Mouse (Mus musculus): ENCODE measurements around the gene Lztr1. TPM values are rescaled to one million over a fixed set of nuclear protein-coding genes. Genes with fewer than 3 reads are reported as not detected.

Lztr1 gene
- 87.3 and 101 TPM in 2 replicates for polyA plus RNA-seq (2016; fragmentation: Nextera tagmentation; extraction: Ambion mirVana)

DNA sequence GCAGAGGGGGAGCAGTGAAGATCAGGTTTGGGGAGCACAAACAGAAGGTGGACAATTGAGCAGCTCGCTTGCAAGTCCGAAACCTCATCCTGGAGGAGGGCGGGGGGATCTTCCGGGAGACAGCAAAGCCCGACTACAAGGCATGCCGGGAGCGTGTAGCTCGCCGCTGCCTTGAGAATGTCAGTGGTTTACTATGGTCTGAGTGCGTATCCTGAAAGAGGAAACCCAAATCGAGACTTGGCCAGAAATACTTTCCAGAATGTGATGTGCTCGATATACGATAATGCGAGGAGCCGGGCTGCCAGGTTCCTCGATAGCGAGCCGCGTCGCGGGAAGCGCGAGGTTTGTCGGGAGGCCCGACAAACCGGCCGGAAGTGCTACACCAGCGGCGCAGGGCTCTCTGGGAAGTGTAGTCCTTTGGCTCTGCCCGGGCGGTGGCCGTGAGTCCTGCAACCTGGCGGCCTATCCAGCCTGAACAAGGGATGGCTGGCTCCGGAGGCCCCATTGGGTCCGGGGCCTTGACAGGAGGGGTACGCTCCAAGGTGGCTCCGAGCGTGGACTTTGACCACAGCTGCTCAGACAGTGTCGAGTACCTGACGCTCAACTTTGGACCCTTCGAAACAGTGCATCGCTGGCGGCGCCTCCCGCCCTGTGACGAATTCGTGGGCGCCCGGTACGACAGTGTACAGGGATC is at the start of gene Lztr1:
Gene Lztr1, plus strand, starts transcription at position 143 of the 694 bp plus-strand sequence.
- H3K4me3 ChIP-seq: peak within 1 kb of the TSS; percentile 82
- peak; percentile 90 for DNase-seq (ENCODE audit: low spot score)
- H3K27ac ChIP-seq (replicated peaks): peak within 1 kb of the TSS; percentile 94
- no peaks in the 10 kb centered on the region for H3K27me3 ChIP-seq (ENCODE audit: low read depth, poor library complexity, severe bottlenecking)
- peaks cover 17% of the 10 kb centered on the region for H3K4me1 ChIP-seq
- H3K36me3 ChIP-seq: peaks cover 29% of the 10 kb centered on the region
- H3K9me3 ChIP-seq (replicated peaks): no peaks in the 10 kb centered on the region
- WGBS: under 1% methylated on average over 50 of the region's 50 CpGs

- peaks cover 5% of the 10 kb centered on the region for H3K4me1 ChIP-seq
- no peak overlapping the region for H3K27ac ChIP-seq (replicated peaks)
- no peak for DNase-seq (ENCODE audit: low spot score)
- no peaks in the 10 kb centered on the region; the same call in 1 of the 2 replicates for H3K9me3 ChIP-seq (replicated peaks)
- H3K27me3 ChIP-seq (ENCODE audit: low read depth, poor library complexity, severe bottlenecking): no peaks in the 10 kb centered on the region
- WGBS: 94% methylated on average over 4 of the region's 4 CpGs
- H3K4me3 ChIP-seq: no peak overlapping the region
- H3K36me3 ChIP-seq: peaks cover 97% of the 10 kb centered on the region
Measured at GRCm38 (mm10) chr16:17460254-17460653, 48.2 kb upstream of the Lztr1 start.

- Histone ChIP-seq H3K27me3 (ENCODE audit: low read depth, poor library complexity, severe bottlenecking) (no peaks in the 10 kb centered on the region), H3K27ac (replicated peaks) (no peak overlapping the region), H3K4me3 (no peak overlapping the region), H3K4me1 (no peaks in the 10 kb centered on the region), H3K9me3 (replicated peaks) (no peaks in the 10 kb centered on the region; the same call in 1 of the 2 replicates), H3K36me3 (peaks cover 86% of the 10 kb centered on the region)
- WGBS: 86% methylated on average over 1 of the region's 1 CpGs
- no peak for DNase-seq (ENCODE audit: low spot score)
Measured at GRCm38 (mm10) chr16:17461596-17461995, 46.9 kb upstream of the Lztr1 start.

DNA sequence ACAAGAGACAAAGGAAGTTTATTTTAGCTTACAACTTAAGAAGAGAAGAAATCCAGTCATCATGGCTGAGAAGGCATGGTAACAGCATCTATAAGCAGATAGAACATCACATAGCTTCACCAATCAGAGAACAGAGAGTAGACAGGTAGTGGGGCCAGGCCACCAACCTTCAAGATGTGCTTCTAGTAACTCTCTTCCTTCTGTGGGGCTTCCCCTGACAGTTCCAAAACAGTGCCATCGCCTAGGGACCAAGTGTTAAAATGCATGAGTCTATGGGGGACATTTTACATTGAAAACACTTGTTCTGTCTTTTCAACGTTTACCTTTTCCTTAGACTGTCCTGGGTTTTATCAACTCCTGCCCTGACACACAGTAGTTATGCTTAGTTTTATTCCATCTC is 45.3 kb upstream of the Lztr1 start:
- H3K27me3 ChIP-seq (ENCODE audit: low read depth, poor library complexity, severe bottlenecking): no peaks in the 10 kb centered on the region
- no peaks in the 10 kb centered on the region for H3K4me1 ChIP-seq
- DNase-seq (ENCODE audit: low spot score): no peak
- 87% methylated on average over 2 of the region's 2 CpGs for WGBS
- no peak overlapping the region for H3K4me3 ChIP-seq
- no peaks in the 10 kb centered on the region for H3K9me3 ChIP-seq (replicated peaks)
- no peak overlapping the region for H3K27ac ChIP-seq (replicated peaks)
- peaks cover 82% of the 10 kb centered on the region for H3K36me3 ChIP-seq

- H3K4me3 ChIP-seq: no peak overlapping the region
- peaks cover 82% of the 10 kb centered on the region for H3K36me3 ChIP-seq
- no peak for DNase-seq (ENCODE audit: low spot score)
- H3K27ac ChIP-seq (replicated peaks): no peak overlapping the region
- no peaks in the 10 kb centered on the region for H3K27me3 ChIP-seq (ENCODE audit: low read depth, poor library complexity, severe bottlenecking)
- no peaks in the 10 kb centered on the region for H3K4me1 ChIP-seq
- no peaks in the 10 kb centered on the region for H3K9me3 ChIP-seq (replicated peaks)
- WGBS: 88% methylated on average over 4 of the region's 4 CpGs
Measured at GRCm38 (mm10) chr16:17466875-17467663, 41.4 kb upstream of the Lztr1 start.

DNA sequence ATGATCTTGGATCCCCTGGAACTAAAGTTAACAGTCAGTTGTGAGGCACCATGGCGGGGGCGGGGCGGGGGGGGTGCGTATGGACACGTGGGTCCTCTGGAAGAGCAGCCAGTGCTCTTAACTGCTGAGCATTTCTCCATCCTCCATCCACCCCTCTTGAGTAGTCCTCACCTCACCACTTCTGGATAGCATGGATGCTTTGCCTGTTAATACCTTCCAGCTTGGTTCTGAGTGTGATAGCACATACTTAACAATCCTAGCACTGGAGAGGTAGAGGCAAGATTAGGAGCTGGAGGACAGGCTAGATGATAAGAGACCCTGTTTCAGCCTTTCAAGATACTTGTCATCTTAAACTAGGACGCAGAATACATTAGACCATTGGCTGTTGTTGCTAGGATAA is 36.0 kb upstream of the Lztr1 start:
- no peaks in the 10 kb centered on the region for H3K4me1 ChIP-seq
- H3K9me3 ChIP-seq (replicated peaks): no peaks in the 10 kb centered on the region
- DNase-seq (ENCODE audit: low spot score): no peak
- no peak overlapping the region for H3K4me3 ChIP-seq
- H3K27ac ChIP-seq (replicated peaks): no peak overlapping the region
- 96% methylated on average over 6 of the region's 6 CpGs for WGBS
- H3K27me3 ChIP-seq (ENCODE audit: low read depth, poor library complexity, severe bottlenecking): no peaks in the 10 kb centered on the region
- peaks cover 84% of the 10 kb centered on the region for H3K36me3 ChIP-seq

DNA sequence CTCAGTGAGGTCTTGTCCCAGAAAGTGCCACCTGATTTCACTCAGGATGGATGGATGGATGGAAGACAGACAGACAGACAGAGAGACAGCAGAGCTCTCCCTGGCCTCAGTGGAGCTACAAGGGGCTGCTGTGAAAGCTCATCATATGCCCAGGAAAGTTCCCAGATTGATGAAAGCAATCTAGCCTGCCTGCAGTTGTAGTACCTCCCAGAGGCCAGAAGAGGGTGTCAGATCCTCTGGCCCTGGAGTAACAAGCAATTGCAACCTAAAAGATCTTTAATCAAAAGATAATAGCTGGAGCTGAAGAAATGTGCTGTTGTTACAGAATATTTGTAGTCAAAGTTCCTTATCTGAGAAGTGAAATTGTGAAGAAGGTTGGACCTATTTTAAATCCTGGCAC is 34.4 kb upstream of the Lztr1 start:
- Histone ChIP-seq H3K4me3 (no peak overlapping the region), H3K36me3 (peaks cover 85% of the 10 kb centered on the region), H3K4me1 (no peaks in the 10 kb centered on the region), H3K27ac (replicated peaks) (no peak overlapping the region), H3K9me3 (replicated peaks) (no peaks in the 10 kb centered on the region), H3K27me3 (ENCODE audit: low read depth, poor library complexity, severe bottlenecking) (no peaks in the 10 kb centered on the region)
- DNase-seq (ENCODE audit: low spot score): no peak

- no peak overlapping the region for H3K4me3 ChIP-seq
- H3K27ac ChIP-seq (replicated peaks): no peak overlapping the region
- H3K27me3 ChIP-seq (ENCODE audit: low read depth, poor library complexity, severe bottlenecking): no peaks in the 10 kb centered on the region
- no peaks in the 10 kb centered on the region for H3K9me3 ChIP-seq (replicated peaks)
- H3K36me3 ChIP-seq: peaks cover 85% of the 10 kb centered on the region
- WGBS: 86% methylated on average over 2 of the region's 2 CpGs
- no peak for DNase-seq (ENCODE audit: low spot score)
- no peaks in the 10 kb centered on the region for H3K4me1 ChIP-seq
Measured at GRCm38 (mm10) chr16:17474761-17475160, 33.7 kb upstream of the Lztr1 start.

GRCm38 (mm10) chr16:17475326-17475725 is 33.2 kb upstream of the Lztr1 start:
- H3K27me3 ChIP-seq (ENCODE audit: low read depth, poor library complexity, severe bottlenecking): no peaks in the 10 kb centered on the region
- no peak for DNase-seq (ENCODE audit: low spot score)
- H3K4me3 ChIP-seq: no peak overlapping the region
- H3K27ac ChIP-seq (replicated peaks): no peak overlapping the region
- no peaks in the 10 kb centered on the region for H3K9me3 ChIP-seq (replicated peaks)
- peaks cover 85% of the 10 kb centered on the region for H3K36me3 ChIP-seq
- 90% methylated on average over 4 of the region's 4 CpGs for WGBS
- no peaks in the 10 kb centered on the region for H3K4me1 ChIP-seq

DNA sequence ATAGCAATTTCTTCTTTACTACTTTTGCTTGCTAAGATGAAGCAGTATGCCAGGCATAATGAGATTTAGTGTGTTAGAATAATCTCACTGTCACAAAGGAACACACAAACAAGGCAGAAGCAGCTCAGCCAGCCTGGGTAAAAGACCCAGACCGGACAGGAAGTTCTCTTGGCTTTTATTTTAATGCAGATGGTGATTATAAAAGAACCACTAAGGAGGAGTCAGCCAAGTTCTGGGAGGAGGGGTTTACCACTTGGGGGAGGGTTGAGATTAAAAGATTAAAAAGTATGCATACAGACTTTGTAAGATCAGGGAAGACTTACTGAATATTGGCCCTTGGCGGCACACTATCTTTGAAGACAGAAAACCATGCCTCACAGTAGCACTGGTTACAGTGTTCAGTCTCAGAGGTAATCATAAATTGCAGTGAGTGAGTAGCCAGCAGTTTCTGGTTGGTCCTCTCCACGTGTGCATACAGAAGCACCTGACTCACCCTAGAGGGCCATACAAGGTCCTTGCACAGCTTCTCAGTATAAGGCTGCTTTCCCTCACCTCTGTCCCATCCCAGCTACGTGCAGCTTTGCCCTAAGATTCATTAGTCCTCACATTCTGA is 30.1 kb upstream of the Lztr1 start:
- WGBS: 88% methylated on average over 4 of the region's 4 CpGs
- peaks cover 79% of the 10 kb centered on the region for H3K36me3 ChIP-seq

DNA sequence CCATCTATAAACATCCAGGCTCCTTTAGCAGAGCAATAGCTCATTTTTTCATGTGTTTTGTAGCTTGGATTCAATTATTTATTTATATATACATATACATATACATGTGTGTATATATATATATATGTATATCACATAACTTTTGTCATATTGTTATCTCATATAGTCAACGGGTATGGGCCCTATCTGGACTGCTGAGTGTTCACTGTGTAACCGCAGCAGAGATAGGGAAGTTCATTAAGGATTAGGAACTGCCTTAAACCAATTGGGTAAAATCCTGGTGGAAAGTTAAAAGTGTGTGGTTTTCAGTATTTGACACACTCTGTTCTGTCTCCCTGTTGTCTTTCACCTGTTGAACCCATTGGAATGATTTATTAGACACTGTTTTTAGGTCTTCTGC is 27.0 kb upstream of the Lztr1 start:
- DNase-seq (ENCODE audit: low spot score): no peak
- no peak overlapping the region for H3K4me3 ChIP-seq
- H3K4me1 ChIP-seq: no peaks in the 10 kb centered on the region
- no peaks in the 10 kb centered on the region for H3K27me3 ChIP-seq (ENCODE audit: low read depth, poor library complexity, severe bottlenecking)
- WGBS: 95% methylated on average over 2 of the region's 2 CpGs
- peaks cover 92% of the 10 kb centered on the region for H3K36me3 ChIP-seq
- H3K9me3 ChIP-seq (replicated peaks): no peaks in the 10 kb centered on the region
- H3K27ac ChIP-seq (replicated peaks): no peak overlapping the region

More for the DNA sequence above, 30.1 kb upstream of the Lztr1 start:
- H3K4me1 ChIP-seq: no peaks in the 10 kb centered on the region
- H3K27ac ChIP-seq (replicated peaks): no peak overlapping the region
- no peaks in the 10 kb centered on the region for H3K9me3 ChIP-seq (replicated peaks)
- H3K4me3 ChIP-seq: no peak overlapping the region
- no peak for DNase-seq (ENCODE audit: low spot score)
- H3K27me3 ChIP-seq (ENCODE audit: low read depth, poor library complexity, severe bottlenecking): no peaks in the 10 kb centered on the region

- no peaks in the 10 kb centered on the region for H3K9me3 ChIP-seq (replicated peaks)
- WGBS: 87% methylated on average over 3 of the region's 3 CpGs
- peaks cover 13% of the 10 kb centered on the region for H3K4me1 ChIP-seq
- no peak overlapping the region for H3K4me3 ChIP-seq
- H3K36me3 ChIP-seq: peaks cover 62% of the 10 kb centered on the region
- H3K27ac ChIP-seq (replicated peaks): no peak overlapping the region
- DNase-seq (ENCODE audit: low spot score): no peak
- peaks cover 25% of the 10 kb centered on the region for H3K27me3 ChIP-seq (ENCODE audit: low read depth, poor library complexity, severe bottlenecking)
Measured at GRCm38 (mm10) chr16:17486505-17486904, 22.0 kb upstream of the Lztr1 start.
